Mouse (Mus musculus) ovary, postnatal 36 days (tissue): Measurements from ENCODE around the gene Mark3.

Experiments
- DNase-seq: peaks from one replicate; pipeline ENCODE4 v3.0.0; 2022; ENCODE audit warnings: low spot score, mixed read lengths

Mark3 gene

DNA sequence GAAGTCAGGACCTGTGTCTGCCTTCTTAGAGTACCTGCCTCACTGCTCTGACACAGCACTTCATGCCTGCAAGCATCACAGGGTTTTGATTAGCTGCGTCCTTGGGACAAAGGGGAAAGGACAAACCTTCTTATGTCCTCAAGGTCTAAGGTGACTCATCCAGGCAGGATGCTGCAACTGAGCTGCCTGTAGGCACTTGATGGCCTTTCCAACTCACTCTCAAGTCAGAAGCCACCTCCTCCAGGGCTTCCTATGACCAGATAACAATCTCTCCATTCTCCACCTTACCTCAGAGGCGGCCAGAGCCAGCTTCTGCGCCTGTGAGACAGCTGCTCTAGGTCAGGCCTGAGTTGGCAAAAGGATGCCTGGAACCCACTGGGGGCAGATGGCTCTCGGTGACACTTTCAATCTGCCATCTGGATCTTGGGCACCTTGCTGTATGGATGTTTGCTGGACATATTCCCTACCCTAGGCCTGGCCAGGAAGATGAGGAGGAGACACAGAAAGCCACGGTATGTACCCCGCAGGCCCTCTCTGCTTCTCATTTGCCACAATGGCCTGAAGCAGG, 124.1 kb downstream of the Mark3 start:
- DNase-seq = no peak

DNA sequence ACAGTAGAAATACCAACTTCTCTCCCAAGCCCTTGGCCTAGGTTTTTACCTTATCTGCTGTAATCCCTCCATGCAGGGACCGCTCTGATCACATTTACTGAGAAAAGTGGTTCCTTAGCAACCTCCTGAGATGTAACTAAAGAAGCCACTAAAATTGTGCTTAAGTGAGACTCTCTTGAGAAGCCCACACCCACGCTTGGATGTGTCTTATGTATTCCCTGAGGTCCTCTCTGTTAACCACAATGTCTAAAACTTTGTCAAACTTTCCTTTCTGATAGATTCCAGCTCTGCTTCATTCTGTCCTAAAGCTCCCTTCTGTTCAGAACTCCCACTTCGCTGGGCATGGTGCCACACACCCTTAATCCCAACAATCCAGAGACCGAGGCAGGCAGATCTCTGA, 125.2 kb downstream of the Mark3 start:
- DNase-seq = no peak

DNA sequence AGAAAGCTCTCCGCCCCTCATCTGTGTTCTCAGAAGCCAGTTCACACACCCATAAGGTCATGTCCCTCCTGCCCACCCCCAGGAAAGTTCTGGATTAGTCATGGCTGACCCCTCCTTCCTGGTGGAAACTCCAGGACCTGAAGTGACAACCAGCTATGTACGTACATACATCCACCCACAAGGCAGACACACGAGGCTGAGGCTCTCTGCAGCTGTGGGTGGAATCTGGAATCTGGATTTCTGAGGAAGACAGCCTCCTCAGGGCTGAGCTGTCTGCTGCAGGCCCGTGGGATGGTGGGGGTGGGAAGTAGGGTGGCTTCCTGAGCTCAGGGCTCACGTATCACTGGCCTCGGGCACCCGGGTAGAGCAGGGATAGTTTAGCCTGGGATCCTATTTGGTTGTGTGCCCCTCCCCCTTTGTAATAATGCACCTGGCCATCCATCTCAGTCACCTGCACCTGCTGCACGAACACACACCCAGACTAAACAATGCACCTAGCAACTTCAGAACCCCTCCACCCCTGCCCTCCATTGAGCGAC, 126.7 kb downstream of the Mark3 start:
- DNase-seq = no peak

DNA sequence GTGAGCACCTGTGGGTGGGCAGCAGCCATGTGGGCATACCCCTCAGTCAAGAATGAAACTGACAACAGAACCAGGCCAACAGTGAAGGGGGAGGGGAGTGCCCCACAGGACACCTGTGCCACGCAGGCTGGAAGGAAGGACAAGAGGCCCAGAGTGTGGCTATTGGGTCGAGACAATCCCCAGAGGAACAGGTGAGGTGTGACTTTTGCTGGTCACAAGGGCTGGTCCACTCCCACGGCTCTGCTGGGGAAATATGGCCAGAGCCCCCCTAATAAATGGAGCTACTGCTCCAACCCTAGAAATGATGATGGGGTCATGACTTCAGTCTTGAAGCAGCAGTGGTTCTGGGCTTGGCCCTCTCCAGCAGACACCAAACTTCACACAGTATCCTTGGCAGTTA, 129.0 kb downstream of the Mark3 start:
- DNase-seq = no peak

DNA sequence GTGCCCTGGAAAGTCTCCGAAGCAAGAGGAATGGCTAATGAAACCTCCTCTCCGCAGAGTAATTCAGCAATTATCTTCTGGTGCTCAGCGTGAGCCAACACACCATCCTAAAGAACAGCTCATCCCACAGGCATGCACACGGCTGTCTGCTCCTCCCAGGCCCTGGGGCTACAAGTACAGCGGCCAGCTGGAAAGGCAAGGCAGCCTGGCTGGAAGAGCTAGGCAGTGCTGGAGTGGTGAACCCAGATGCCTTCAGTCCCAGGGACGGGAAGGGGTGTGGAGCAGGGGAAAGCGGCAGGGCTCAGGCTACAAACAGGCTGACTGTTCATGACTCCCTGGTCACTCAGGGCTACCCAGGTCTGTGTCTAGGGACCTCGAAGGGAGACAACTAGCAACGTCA, 130.3 kb downstream of the Mark3 start:
- peak; percentile 45 for DNase-seq

DNA sequence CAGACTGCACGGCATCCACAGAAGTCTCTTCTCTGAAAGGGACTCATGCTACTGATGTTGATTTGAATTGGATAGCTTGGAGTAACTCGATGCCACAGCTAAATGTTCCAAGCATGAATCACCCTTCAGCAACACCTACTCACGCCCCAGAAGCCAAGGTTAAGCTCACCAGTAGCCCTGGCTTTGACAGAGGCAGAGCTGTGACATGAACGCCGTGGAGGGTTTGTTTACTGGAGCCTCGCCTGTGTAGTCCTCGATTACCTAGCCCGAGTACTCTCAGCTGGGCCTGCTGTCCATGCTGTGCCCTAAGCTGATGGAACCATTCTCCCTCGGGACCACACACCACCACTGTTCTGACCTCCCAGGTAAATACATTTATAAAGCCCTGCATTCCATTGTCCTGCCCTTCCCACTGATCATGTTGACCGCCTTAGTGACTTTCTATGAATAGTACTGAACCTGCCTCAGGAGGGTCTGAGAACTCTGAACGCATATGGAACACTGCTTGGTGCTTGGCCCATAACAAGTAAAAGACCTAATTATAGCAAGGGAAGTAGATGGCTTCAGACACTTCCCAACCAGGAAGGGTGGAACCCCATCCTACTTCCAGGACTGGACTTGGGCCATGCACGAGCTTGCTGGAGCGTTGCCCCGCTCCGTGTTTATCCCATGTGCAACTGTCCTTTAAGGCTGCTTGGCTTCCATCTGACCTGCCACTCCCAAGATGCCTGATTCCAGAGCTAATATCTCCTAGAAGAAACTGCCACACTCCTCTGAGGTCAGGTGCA, 131.1 kb downstream of the Mark3 start:
- no peak for DNase-seq
